Mouse (Mus musculus) stomach, adult 2 months (tissue): Measurements from ENCODE around the gene Nup43. TPM values are rescaled to one million over a fixed set of nuclear protein-coding genes. Genes with fewer than 3 reads are reported as not detected.

ENCODE experiments used
- polyA plus RNA-seq: library from polyadenylated mRNA; depleted of rRNA; stranded (reverse); fragments of >200 nt; gene quantifications from 2 replicates; pipeline ENCODE4 v1.2.3, GENCODE M21; 2012; rRNA removed

Nup43 gene
- polyA plus RNA-seq = 1.2 and 1.7 TPM in 2 replicates

GRCm38 (mm10) chr10:7667342-7667802 lies at the start of gene Nup43:
Gene Nup43, plus strand, starts transcription at chr10:7667503.

GRCm38 (mm10) chr10:7680731-7681301 lies 13.5 kb downstream of the Nup43 start, which contains the start of the genes Pcmt1 and Lats1:
Gene Pcmt1, minus strand, starts transcription at chr10:7681136.
Gene Lats1, plus strand, starts transcription at chr10:7681214.

GRCm38 (mm10) chr10:7725751-7726500 lies 58.6 kb downstream of the Nup43 start, which contains the start of gene Katna1:
Gene Katna1, plus strand, starts transcription at chr10:7726000.

Other genes with a start within 250 kb of the Nup43 start
- gene Ulbp1, start 193.9 kb upstream of the Nup43 start, polyA plus RNA-seq = 0.06 and 0.12 TPM in 2 replicates
- gene Lrp11, start 77.7 kb upstream of the Nup43 start, polyA plus RNA-seq = 2.8 and 6.3 TPM in 2 replicates
- gene Pcmt1, start 13.6 kb downstream of the Nup43 start, polyA plus RNA-seq = 6.5 and 6.6 TPM in 2 replicates
- gene Lats1, start 13.7 kb downstream of the Nup43 start, polyA plus RNA-seq = 1.7 and 3.3 TPM in 2 replicates
- 0.58 and 0.76 TPM in 2 replicates for gene Katna1, start 58.5 kb downstream of the Nup43 start, polyA plus RNA-seq
- 2.7 and 4.7 TPM in 2 replicates for gene Ginm1, start 125.3 kb downstream of the Nup43 start, polyA plus RNA-seq
- 1.4 and 1.8 TPM in 2 replicates for gene Ppil4, start 125.4 kb downstream of the Nup43 start, polyA plus RNA-seq
- gene Zc3h12d, start 165.0 kb downstream of the Nup43 start, polyA plus RNA-seq = 0.30 and 0.34 TPM in 2 replicates